Mouse (Mus musculus): ENCODE measurements around the gene Dlx3.

Dlx3 gene

GRCm38 (mm10) chr11:95119990-95120632 lies at the start of gene Dlx3:
Gene Dlx3 (plus strand): TSS chr11:95120119.
- in situ Hi-C loops (cut with MboI, MseI) = loop anchor here (5.0 kb wide), 1 partner anchor 122 kb away; no protein-coding TSS in a partner anchor

DNA sequence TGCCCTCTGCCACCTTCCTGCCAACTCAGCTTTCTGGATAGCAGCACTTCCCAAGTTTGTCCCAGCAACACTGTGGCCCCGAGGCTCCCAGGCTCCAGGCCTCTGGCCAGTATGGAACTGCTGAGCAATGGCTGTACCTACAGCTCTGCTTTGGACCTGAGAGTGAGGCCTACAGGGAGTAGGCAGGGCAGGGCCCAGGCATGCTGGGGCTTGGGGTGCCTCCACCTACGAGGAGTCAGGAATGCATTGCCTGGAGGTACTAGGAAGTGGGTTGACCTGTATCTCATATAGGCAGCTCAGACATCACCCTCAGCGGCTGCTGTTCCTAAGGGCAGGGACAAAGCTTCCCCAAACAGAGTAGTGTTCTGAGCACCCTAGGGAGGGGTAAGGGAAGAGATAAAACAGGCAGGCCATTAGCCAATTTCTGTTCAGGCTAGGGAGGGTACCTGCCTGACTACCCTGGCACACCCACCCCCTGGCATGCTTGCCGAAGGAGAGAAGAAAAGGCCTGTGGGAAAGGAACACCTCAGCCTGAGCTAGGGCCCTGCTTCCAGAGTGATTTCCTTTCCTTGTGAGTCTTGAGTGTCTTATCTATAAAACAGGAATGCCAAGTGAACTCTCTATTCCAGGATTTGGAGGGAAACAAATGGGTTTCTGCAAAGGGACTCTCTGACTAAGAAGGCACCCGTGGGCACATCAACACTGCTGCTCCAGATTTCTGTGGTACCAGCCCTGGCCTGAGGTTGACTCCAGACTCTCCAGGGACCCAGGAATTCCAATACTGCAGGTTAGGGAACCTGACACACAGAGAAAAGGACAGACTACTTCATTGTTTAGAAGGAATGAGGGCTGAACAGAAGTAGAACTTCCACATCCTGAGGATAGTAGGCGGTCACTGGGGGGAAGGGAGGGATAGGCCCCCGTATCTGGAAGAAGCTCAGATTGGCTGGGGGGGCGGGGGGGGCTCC lies 49.5 kb upstream of the Dlx3 start:
- in situ Hi-C loops (cut with MboI, MseI) = no loop called here

DNA sequence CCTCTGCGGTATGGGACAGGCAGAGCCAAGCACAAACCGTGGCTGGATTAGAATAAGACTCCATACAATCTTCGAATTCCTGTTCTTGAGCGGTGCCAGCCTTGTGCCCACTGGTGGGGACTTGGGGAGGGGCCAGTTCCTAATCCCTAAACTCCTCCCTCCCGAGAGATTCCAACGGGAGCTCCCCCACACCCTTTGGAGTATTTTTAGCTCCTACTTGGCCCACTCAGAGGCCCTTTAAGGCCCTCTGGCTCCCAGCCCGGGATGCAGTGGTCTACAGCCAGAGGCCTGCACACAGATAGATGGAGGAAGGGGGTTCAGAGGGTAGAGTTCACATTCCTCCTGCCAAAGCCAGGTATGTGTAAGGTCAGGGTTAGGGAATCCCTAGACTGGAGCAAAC lies 48.7 kb upstream of the Dlx3 start:
- in situ Hi-C loops (cut with MboI, MseI) = no loop called here

DNA sequence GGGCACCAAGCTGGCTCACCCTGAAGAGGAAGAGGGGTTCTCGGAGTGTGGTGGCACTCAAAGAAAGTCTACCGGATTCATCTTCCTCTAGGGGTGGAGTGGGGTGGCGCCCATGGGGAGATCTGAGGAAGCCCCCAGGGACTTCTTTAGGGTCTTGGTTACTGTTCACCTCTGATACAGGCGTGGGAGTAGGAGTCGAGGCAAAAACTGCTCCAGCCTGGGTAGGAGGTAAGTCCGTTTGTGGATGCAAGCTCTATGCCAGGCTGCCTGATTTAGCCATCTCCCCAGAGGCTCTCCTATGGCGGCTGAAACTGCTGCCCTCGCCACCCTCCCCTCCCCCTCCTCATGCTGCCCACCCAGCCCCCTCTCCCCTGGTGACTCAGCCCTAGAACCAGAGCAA lies 47.8 kb upstream of the Dlx3 start:
- in situ Hi-C loops (cut with MboI, MseI) = no loop called here

GRCm38 (mm10) chr11:95072804-95073203 lies 47.1 kb upstream of the Dlx3 start:
- in situ Hi-C loops (cut with MboI, MseI) = no loop called here

- in situ Hi-C loops (cut with MboI, MseI) = no loop called here
These were observed 46.1 kb upstream of the Dlx3 start for GRCm38 (mm10) chr11:95073835-95074234.

DNA sequence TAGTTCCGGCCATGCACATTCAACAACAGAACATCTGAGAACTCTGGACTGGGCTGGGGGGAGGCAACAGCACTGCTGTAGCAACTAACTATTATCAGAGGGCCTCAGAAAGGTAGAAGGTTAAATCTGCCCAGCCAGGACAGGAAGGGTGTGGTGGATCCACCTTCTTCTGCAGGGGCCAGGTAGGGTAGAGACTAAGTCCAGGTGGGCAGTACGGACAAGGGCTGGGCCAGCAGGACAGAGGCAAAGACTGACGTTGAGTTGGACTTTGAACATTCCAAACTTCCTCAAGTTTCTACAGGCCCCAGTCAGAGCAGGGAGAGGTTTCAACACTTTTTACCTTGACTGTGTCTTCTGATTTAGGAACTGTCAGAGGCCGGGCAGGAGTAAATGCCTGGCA lies 45.2 kb upstream of the Dlx3 start:
- in situ Hi-C loops (cut with MboI, MseI) = no loop called here

DNA sequence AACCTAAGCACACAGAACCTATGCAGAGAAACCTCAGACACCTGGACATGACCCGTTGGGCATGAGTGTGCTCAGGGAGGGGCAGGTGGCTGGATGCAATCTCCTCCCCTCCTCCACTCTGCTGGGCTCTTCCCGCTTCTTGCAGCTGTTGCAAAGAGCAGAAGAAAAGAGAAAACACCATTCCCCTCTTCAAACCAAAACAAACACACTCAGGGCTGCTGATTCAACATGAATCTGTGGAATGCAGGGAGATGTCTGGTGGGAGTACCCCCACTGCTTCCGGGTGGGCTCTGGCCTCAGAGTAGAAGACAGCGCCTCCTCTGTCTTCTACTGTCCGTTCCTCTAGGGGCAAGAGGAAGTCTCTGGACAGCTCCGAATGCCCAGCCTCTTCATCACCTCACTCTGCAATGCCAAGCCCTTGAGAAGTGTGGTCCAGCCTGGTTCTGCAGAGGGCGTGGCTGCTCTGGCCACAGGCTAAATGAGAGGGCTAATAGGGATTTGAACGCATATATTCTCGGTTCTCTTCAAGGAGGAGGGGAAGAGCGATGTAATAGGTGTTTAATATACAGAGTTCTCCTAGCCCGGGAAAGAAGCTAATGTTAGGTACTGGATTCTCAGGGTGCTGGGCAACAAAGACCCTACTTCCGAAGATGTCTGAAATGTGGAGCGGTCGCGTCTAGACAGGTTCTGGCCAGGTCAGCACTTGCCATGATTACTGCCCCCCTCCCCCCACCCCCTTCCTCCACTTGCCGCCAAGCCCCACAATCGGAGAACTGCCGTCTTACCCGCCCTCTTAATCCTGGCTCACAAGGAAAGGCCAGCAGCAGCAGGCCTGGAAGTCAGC lies 44.5 kb upstream of the Dlx3 start:
- in situ Hi-C loops (cut with MboI, MseI) = no loop called here

GRCm38 (mm10) chr11:95076041-95076535 lies 43.8 kb upstream of the Dlx3 start:
- in situ Hi-C loops (cut with MboI, MseI) = no loop called here

GRCm38 (mm10) chr11:95076536-95077111 lies 43.3 kb upstream of the Dlx3 start, which contains the start of gene Itga3:
Gene Itga3 (minus strand): TSS chr11:95076801.
- in situ Hi-C loops (cut with MboI, MseI) = no loop called here

- in situ Hi-C loops (cut with MboI, MseI) = no loop called here
These were observed 42.0 kb upstream of the Dlx3 start for GRCm38 (mm10) chr11:95077956-95078355.

DNA sequence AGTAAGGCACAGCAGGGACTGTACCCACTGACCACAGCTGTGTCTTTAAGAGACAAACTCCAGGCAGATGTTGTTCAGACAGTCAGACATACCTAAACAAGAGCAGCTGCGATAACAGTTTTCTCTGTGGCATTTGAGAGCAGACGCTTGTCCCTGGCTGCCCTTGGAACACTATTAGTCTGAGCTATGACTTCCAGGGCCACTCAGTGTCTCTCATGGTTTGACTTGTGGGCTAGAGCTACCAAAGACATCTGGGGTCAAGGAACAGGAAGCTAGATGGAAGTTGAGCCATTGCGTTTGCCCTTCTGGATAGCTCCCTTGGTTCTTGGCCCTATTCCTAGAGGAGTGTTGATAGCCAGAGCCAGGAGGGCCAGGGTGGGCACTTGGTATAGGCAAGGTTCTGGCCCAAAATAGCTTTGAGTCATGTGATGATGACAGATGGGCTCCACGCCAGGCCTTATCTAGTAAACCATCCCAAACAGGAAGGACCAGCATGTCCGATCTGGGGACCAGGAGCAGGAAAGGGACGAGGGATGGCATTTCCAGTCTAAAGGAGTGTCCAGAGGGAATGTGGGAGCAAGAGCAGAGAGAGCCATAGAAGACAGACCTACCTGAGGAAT lies 40.6 kb upstream of the Dlx3 start:
- in situ Hi-C loops (cut with MboI, MseI) = no loop called here

DNA sequence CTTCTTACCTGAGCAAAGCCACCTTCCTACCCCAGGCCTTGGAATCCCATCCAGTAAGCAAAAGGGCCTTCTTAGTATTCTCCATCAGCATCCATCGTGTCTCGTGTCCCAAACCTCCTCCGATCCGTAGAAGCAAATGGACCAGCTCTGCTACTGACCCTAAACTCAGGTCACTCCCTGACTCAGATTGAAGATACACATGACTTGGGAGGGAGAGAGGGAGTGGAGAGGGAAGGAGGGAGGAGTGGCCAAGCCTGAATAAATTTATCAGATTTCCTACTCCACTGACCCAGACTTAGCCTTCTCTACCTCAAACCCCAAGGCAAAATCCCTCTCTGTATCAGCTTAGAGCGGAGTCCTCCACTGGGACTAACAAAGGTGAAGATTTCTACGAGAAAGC lies 39.1 kb upstream of the Dlx3 start:
- in situ Hi-C loops (cut with MboI, MseI) = no loop called here

GRCm38 (mm10) chr11:95082896-95083295 lies 37.0 kb upstream of the Dlx3 start:
- in situ Hi-C loops (cut with MboI, MseI) = no loop called here

DNA sequence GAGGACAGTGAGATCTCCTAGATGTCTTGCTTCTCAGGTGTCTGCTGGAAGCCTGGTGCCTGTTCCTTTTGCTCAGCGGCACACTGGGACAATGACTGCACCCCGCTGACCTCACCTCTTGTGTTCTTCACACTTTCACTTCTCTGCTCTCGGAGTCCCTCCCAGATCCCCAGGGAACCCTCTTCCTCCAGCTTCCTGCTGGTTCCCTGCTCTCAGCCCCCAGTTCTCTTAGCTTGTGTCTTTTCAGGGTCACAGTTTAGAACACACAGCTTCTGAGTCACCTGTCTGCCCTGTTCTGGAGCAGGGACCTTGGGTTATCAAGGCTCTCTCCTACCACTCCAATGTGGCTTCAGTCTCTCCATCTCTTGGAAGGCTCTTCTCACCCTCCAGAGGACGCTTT lies 35.7 kb upstream of the Dlx3 start:
- in situ Hi-C loops (cut with MboI, MseI) = no loop called here

- in situ Hi-C loops (cut with MboI, MseI) = no loop called here
These were observed 35.0 kb upstream of the Dlx3 start for GRCm38 (mm10) chr11:95084811-95085382.

DNA sequence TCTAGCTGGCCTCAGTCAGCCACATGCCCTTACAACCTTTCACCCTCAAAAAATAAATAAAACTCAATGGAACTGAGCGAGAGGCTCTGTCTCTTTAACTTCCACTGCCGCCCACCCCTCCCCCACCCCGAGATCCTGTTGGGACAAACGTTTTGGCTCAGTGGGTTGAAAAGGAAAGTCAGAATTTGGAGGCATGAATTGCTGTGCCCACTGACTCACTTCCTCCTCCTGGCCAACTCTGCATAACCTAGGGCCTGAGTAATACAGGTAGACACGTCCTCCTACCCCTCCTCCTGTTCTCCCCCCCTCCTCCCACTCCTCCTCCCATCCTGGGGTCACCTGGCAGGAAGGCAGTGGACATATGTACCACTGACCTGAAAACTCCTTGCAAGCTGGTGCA lies 34.2 kb upstream of the Dlx3 start:
- in situ Hi-C loops (cut with MboI, MseI) = no loop called here

DNA sequence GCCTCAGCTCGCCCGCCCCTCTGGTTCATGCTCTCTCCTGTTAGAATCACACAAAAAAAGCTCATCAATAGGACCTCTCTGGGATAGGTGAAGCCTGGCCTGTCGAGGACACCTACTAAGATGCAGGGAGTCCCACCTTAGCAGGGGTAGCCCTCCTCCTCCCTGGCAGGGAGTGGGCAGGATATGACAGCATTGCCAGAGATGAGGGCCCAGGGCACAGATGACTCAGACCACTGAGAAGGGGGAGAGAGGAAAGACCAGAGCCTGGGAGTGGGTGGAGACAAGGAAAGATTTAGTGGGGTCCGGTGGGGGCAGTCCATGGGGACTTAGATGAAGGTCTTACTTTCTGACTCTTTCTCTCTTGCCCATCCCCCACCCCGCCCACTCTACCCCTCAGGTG lies 33.7 kb upstream of the Dlx3 start:
- in situ Hi-C loops (cut with MboI, MseI) = no loop called here

GRCm38 (mm10) chr11:95087301-95088228 lies 32.4 kb upstream of the Dlx3 start:
- in situ Hi-C loops (cut with MboI, MseI) = no loop called here
